Mouse (Mus musculus) kidney, postnatal 0 days (tissue): Measurements from ENCODE around the gene Arhgap11a. TPM values are rescaled to one million over a fixed set of nuclear protein-coding genes. Genes with fewer than 3 reads are reported as not detected.
A peak's percentile ranks its signal among the peaks of the same experiment; 100 is the strongest.

Experiments
- ATAC-seq: fragments of 200-750 bp; cut with Nextera tagmentation; replicated peaks from 2 replicates; pipeline ENCODE4 v1.8.0; 2017; ENCODE audit warnings: low read depth, moderate number of reproducible peaks, moderate TSS enrichment, moderate library complexity; ENCODE audit not compliant: low FRiP score
- DNase-seq: peaks from one replicate; pipeline ENCODE4 v3.0.0-alpha.2; 2016; ENCODE audit warnings: low spot score
- H3K27ac ChIP-seq: fragments of 300-500 bp; sonication (generic); 2 replicates; pipeline ENCODE4 v1.5.1; 2014; ENCODE audit warnings: mild to moderate bottlenecking
- H3K27me3 ChIP-seq: fragments of 300-500 bp; sonication (generic); 2 replicates; pipeline ENCODE4 v1.6.1; 2014; ENCODE audit warnings: low read length, mixed read lengths; ENCODE audit not compliant: insufficient read depth
- H3K36me3 ChIP-seq: fragments of 300-500 bp; sonication (generic); 2 replicates; pipeline ENCODE4 v1.6.1; 2014; ENCODE audit warnings: low read length, mixed read lengths; ENCODE audit not compliant: insufficient read depth
- H3K4me1 ChIP-seq: fragments of 300-500 bp; sonication (generic); replicated peaks from 2 replicates; pipeline ENCODE4 v1.6.1; 2014; ENCODE audit warnings: antibody characterized with exemption, low read length, mixed read lengths; ENCODE audit not compliant: insufficient read depth
- H3K4me2 ChIP-seq: fragments of 300-500 bp; sonication (generic); 2 replicates; pipeline ENCODE4 v1.6.1; 2014; ENCODE audit warnings: mild to moderate bottlenecking, low read length, moderate library complexity, mixed read lengths
- H3K4me3 ChIP-seq: fragments of 300-500 bp; sonication (generic); replicated peaks from 2 replicates; pipeline ENCODE4 v1.5.1; 2014; ENCODE audit warnings: low read depth, low read length
- H3K9ac ChIP-seq: fragments of 300-500 bp; sonication (generic); 2 replicates; pipeline ENCODE4 v1.6.1; 2014; ENCODE audit warnings: low read depth, low read length
- H3K9me3 ChIP-seq: fragments of 300-500 bp; sonication (generic); replicated peaks from 2 replicates; pipeline ENCODE4 v1.6.1; 2016; ENCODE audit warnings: low read length, inconsistent platforms, mixed read lengths
- CTCF ChIP-seq: IDR thresholded peaks from 2 replicates; pipeline ENCODE4 v1.5.1; 2016; ENCODE audit warnings: antibody characterized with exemption, low read depth, mild to moderate bottlenecking, moderate library complexity
- WGBS: fragments of 180-500 bp; shearing (Covaris S2); extraction: QIAGEN DNeasy Blood & Tissue Kit; methylation state at CpG from one replicate; pipeline ENCODE4 v1.1.7; 2014; 5-methylcytosine and 5-hydroxymethylcytosine counted together
- polyA plus RNA-seq: library from polyadenylated mRNA; unstranded; fragments of >200 nt; fragmentation: Nextera tagmentation; extraction: Ambion mirVana; gene quantifications from 2 replicates; pipeline ENCODE4 v1.2.1, GENCODE M21; 2015

Gene Arhgap11a
- polyA plus RNA-seq, 1 experiment from 2014 or later: 11.7 TPM

GRCm38 (mm10) chr2:113866155-113866554, 17.7 kb upstream of the Arhgap11a start:
- no peak overlapping the region for H3K4me3 ChIP-seq
- H3K36me3 ChIP-seq: no peaks in the 10 kb centered on the region
- DNase-seq: peak; percentile 59
- H3K27me3 ChIP-seq: no peaks in the 10 kb centered on the region
- no peak for ATAC-seq
- no peak overlapping the region for H3K27ac ChIP-seq
- no peaks in the 10 kb centered on the region for H3K9me3 ChIP-seq
- H3K4me2 ChIP-seq: no peak overlapping the region
- peak; percentile 68 for TF ChIP-seq CTCF
- no peaks in the 10 kb centered on the region for H3K4me1 ChIP-seq
- WGBS: 14% methylated on average over 2 of the region's 2 CpGs
- H3K9ac ChIP-seq: no peak overlapping the region

- Histone ChIP-seq H3K4me3 (peak overlapping the region; percentile 90), H3K4me2 (peak overlapping the region; percentile 76), H3K4me1 (peaks cover 9% of the 10 kb centered on the region; the same call in 1 of the 2 replicates), H3K27ac (peak overlapping the region; percentile 79), H3K9me3 (no peaks in the 10 kb centered on the region), H3K36me3 (no peaks in the 10 kb centered on the region), H3K27me3 (no peaks in the 10 kb centered on the region), H3K9ac (peak overlapping the region; percentile 63; the same call in 1 of the 2 replicates)
- no peak for TF ChIP-seq CTCF
- ATAC-seq (peak; percentile 45), DNase-seq (peak; percentile 73)
- WGBS: 2% methylated on average over 3 of the region's 3 CpGs
These were observed 680 bp upstream of the Arhgap11a start for GRCm38 (mm10) chr2:113849141-113849540.

GRCm38 (mm10) chr2:113847678-113848244, 700 bp downstream of the Arhgap11a start:
- no peak for TF ChIP-seq CTCF
- Histone ChIP-seq H3K4me2 (peak overlapping the region; percentile 76), H3K9ac (peak overlapping the region; percentile 63), H3K27me3 (no peaks in the 10 kb centered on the region), H3K9me3 (no peaks in the 10 kb centered on the region), H3K27ac (peak overlapping the region; percentile 79), H3K36me3 (no peaks in the 10 kb centered on the region), H3K4me3 (peak overlapping the region; percentile 90), H3K4me1 (peaks cover 9% of the 10 kb centered on the region; the same call in 1 of the 2 replicates)
- DNase-seq (peak; percentile 22), ATAC-seq (peak; percentile 47)
- WGBS: under 1% methylated on average over 24 of the region's 24 CpGs

DNA sequence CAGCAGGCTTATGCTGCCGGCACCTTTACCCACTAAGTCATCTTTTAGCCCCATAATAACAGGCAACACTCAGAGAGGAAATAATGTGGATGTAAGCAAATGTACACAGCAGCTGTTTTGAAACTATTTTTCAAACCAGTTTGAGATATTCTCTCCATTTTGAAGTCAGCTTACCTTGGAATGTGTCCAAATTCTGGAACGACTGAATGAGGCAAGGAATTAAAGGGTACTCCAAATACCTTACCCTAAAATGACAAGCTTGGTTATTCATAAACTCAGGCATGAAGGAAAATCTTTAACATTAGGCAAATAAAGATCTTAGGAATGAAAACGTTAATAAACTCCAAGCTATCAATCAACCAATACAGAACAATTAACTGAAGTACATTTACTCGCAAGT, 3.4 kb downstream of the Arhgap11a start:
- H3K9ac ChIP-seq: no peak overlapping the region
- H3K27me3 ChIP-seq: no peaks in the 10 kb centered on the region
- no peak overlapping the region for H3K27ac ChIP-seq
- DNase-seq (no peak), ATAC-seq (no peak)
- peaks cover 9% of the 10 kb centered on the region; the same call in 1 of the 2 replicates for H3K4me1 ChIP-seq
- 49% methylated on average over 4 of the region's 4 CpGs for WGBS
- TF ChIP-seq CTCF: no peak
- H3K36me3 ChIP-seq: no peaks in the 10 kb centered on the region
- no peak overlapping the region for H3K4me2 ChIP-seq
- no peak overlapping the region for H3K4me3 ChIP-seq
- H3K9me3 ChIP-seq: no peaks in the 10 kb centered on the region

DNA sequence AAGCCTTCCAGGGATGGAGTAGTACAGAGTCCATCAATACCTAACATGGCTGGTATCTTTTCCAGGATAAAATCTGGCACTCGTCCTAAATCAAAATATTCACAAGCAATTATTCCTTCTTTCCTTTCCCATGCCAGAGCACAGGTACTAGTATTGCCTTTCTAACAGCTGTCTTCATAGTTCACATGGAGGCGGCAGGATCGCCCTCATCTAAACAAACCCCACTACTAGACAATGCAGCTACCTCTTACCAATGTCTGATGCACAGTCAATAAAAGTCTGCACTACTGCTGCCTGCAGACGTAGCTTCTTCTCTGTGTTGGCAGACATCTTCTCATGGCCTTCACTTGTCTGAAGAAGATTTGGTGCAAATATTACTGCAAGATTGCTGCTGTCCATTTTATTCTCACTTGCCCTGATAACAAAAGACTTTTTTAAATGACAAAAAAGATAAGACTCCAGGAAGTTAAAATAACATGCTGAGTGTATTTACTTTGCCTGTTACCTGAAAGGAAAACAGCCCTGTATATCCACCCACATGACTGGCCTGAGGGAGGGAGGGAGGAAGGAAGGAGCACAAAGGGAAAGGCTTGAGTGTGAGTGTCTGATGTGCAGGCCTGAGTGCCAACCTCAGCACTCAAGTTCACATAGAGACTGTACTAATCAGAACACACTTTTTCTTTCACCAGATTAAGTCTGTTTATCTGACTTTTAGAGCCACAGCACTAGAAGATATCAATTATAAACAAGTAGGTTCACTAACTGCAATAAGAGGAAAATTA, 6.6 kb downstream of the Arhgap11a start:
- H3K27ac ChIP-seq: no peak overlapping the region
- DNase-seq (no peak), ATAC-seq (no peak)
- no peaks in the 10 kb centered on the region for H3K36me3 ChIP-seq
- H3K4me2 ChIP-seq: no peak overlapping the region
- TF ChIP-seq CTCF: no peak
- peaks cover 5% of the 10 kb centered on the region; the same call in 1 of the 2 replicates for H3K4me1 ChIP-seq
- no peaks in the 10 kb centered on the region for H3K27me3 ChIP-seq
- 89% methylated on average over 4 of the region's 4 CpGs for WGBS
- H3K4me3 ChIP-seq: no peak overlapping the region
- H3K9ac ChIP-seq: no peak overlapping the region
- H3K9me3 ChIP-seq: no peaks in the 10 kb centered on the region

DNA sequence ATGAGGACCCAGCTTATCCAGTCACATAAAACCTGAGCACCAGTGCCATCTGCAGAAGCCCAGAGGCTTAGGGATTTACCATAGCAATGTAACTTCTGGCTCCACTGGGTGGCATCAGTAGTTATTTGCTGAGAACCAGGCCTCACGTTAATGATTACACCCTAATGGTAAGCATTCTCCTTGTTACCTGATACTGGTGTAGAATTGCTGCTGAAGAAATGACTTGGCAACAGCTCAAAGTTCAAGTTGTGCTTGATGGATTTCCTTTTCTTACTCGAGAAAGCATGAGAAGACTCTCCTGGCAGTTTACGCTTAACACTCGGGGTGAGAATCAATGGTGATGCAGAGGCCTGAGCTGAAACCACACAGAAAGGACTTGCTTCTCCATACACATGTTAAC, 9.0 kb downstream of the Arhgap11a start:
- Histone ChIP-seq H3K27me3 (no peaks in the 10 kb centered on the region), H3K9ac (no peak overlapping the region), H3K4me2 (no peak overlapping the region), H3K9me3 (no peaks in the 10 kb centered on the region), H3K36me3 (peaks cover 14% of the 10 kb centered on the region), H3K27ac (peak overlapping the region; percentile 51), H3K4me3 (no peak overlapping the region), H3K4me1 (no peaks in the 10 kb centered on the region)
- ATAC-seq (peak; percentile 93), DNase-seq (peak; percentile 65)
- TF ChIP-seq CTCF: peak; percentile 48
- 50% methylated on average over 4 of the region's 4 CpGs for WGBS
